ENCODE assay signal across 33 mouse cellular contexts in genomic region chr8:40152451-40152850, GRCm38 (mm10).
A peak's percentile ranks its signal among the peaks of the same experiment; 100 is the strongest.
DNase-seq lines count a peak whose midpoint lies in the region; ATAC-seq and TF ChIP-seq lines count a peak whose summit lies in the region.
"Had no signal": no experiment of that assay in that cellular context is flagged by ENCODE, and none has a peak within 500 bp of the region (broad histone marks: within the 10 kb centered on the region; RNA-seq: fewer than 3 reads in every experiment).

No protein-coding gene starts in this region.

- peak; percentile 23 for TF ChIP-seq RAD21 in CH12.LX (IDR thresholded peaks at IDR 0.05; ENCODE audit: low read depth, low read length)
- TF ChIP-seq RAD21 in MEL (IDR thresholded peaks at IDR 0.05; ENCODE audit: low read depth, low read length), result no peak

- H3K4me2 ChIP-seq in embryonic facial prominence, embryonic 11.5 days (ENCODE audit: low read depth, low read length), result no peak overlapping the region
- no peak overlapping the region for H3K4me2 ChIP-seq in kidney, postnatal 0 days (ENCODE audit: low read length)
- H3K4me2 ChIP-seq in CH12.LX (ENCODE audit: insufficient read depth, low read depth, poor library complexity, severe bottlenecking), result peak overlapping the region; percentile 29; the same call in 1 of the 2 replicates
- H3K4me2 ChIP-seq: embryonic facial prominence, embryonic 15.5 days; heart, embryonic 12.5 days; hindbrain, embryonic 13.5 days; limb, embryonic 13.5 days; liver, embryonic 11.5 days; midbrain, embryonic 12.5 days had no signal

- H3K4me3 ChIP-seq in embryonic facial prominence, embryonic 11.5 days (ENCODE audit: low read depth, low read length), result no peak overlapping the region
- no peak overlapping the region for H3K4me3 ChIP-seq in embryonic facial prominence, embryonic 10.5 days
- H3K4me3 ChIP-seq in kidney, postnatal 0 days (replicated peaks; ENCODE audit: low read depth, low read length), result no peak overlapping the region
- no peak overlapping the region for H3K4me3 ChIP-seq in CH12.LX (replicated peaks in 1 of 3; ENCODE audit: low read depth in 2 of 3, low read length in 2 of 3, poor library complexity in 1 of 3)
- H3K4me3 ChIP-seq in MEL (ENCODE audit: control insufficient read depth in 1 of 2, insufficient read depth in 1 of 2, low read depth in 2 of 2, low read length in 2 of 2), result no peak overlapping the region
- H3K4me3 ChIP-seq: embryonic facial prominence, embryonic 15.5 days; forebrain, embryonic 13.5 days; gastrocnemius, adult 2 months; heart, adult 2 months; heart, embryonic 12.5 days; hindbrain, embryonic 13.5 days; limb, embryonic 13.5 days; megakaryocyte, embryonic 14.5 days; midbrain, embryonic 12.5 days had no signal

- in situ Hi-C loops in CH12.LX (cut with MboI; ENCODE audit: low pct_ligation_motif_present, low pct_unique_long_range_greater_than_20kb, low sequenced_read_pairs), result loop anchor here (10.0 kb wide), 1 partner anchor 262 kb away; no protein-coding TSS in a partner anchor

- dilution Hi-C loops in CH12.LX (cut with MboI; ENCODE audit: extremely low pct_ligation_motif_present, extremely low pct_unique_long_range_greater_than_20kb, low sequenced_read_pairs), result no loop called here

- no peak for TF ChIP-seq POLR2A in CH12.LX (IDR thresholded peaks at IDR 0.05; ENCODE audit: low read depth, low read length)
- no peak for TF ChIP-seq POLR2A in MEL (IDR thresholded peaks at IDR 0.05; ENCODE audit: control insufficient read depth in 1 of 2, insufficient read depth in 1 of 2, low read depth in 1 of 2, low read length in 2 of 2, poor library complexity in 1 of 2)

- TF ChIP-seq CTCF in kidney, postnatal 0 days (IDR thresholded peaks at IDR 0.05; ENCODE audit: low read depth), result peak; percentile 20; the same call in 1 of the 2 replicates
- peak; percentile 9 to 59; a peak in 2 of 4 replicates for TF ChIP-seq CTCF in CH12.LX (conservative IDR thresholded peaks at IDR 0.05 in 1 of 2, IDR thresholded peaks at IDR 0.05 in 1 of 2; ENCODE audit: low read depth in 2 of 2, low read length in 2 of 2)
- TF ChIP-seq CTCF in MEL (IDR thresholded peaks at IDR 0.05 in 2 of 3, conservative IDR thresholded peaks at IDR 0.05 in 1 of 3; ENCODE audit: control insufficient read depth in 1 of 3, insufficient read depth in 1 of 3, low read depth in 2 of 3, low read length in 3 of 3, poor library complexity in 1 of 3, severe bottlenecking in 1 of 3), result peak in 1 of 3 experiments; percentile 33; a peak in 2 of 6 replicates

- ATAC-seq in embryonic facial prominence, embryonic 11.5 days (replicated peaks; ENCODE audit: insufficient number of reproducible peaks, low FRiP score, low TSS enrichment, low read depth), result no peak
- ATAC-seq in kidney, postnatal 0 days (replicated peaks; ENCODE audit: low FRiP score, low read depth), result no peak
- ATAC-seq: forebrain, embryonic 13.5 days; inflammation-experienced regulatory T-cells, adult 6 months; Patski had no signal

- H3K36me3 ChIP-seq in embryonic facial prominence, embryonic 11.5 days (replicated peaks; ENCODE audit: control insufficient read depth, insufficient read depth, low read depth, low read length), result no peaks in the 10 kb centered on the region
- H3K36me3 ChIP-seq in embryonic facial prominence, embryonic 10.5 days (replicated peaks), result no peaks in the 10 kb centered on the region
- H3K36me3 ChIP-seq in kidney, postnatal 0 days (ENCODE audit: insufficient read depth, low read length), result no peaks in the 10 kb centered on the region
- H3K36me3 ChIP-seq in CH12.LX (replicated peaks in 1 of 2; ENCODE audit: control insufficient read depth in 1 of 2, insufficient read depth in 1 of 2, low read length in 1 of 2) (no peaks in the 10 kb centered on the region), MEL (ENCODE audit: control insufficient read depth in 1 of 2, insufficient read depth in 2 of 2, low read length in 2 of 2) (no peaks in the 10 kb centered on the region)
- H3K36me3 ChIP-seq: embryonic facial prominence, embryonic 15.5 days; G1E; heart, embryonic 12.5 days; hindbrain, embryonic 13.5 days; limb, embryonic 13.5 days; midbrain, embryonic 12.5 days had no signal

- H3K9ac ChIP-seq in embryonic facial prominence, embryonic 11.5 days (replicated peaks; ENCODE audit: low read length), result no peak overlapping the region
- H3K9ac ChIP-seq in kidney, postnatal 0 days (ENCODE audit: low read depth, low read length), result no peak overlapping the region
- H3K9ac ChIP-seq in CH12.LX (ENCODE audit: insufficient read depth, low read depth) (no peak overlapping the region), MEL (ENCODE audit: control insufficient read depth, low read depth, low read length, poor library complexity, severe bottlenecking) (no peak overlapping the region)
- H3K9ac ChIP-seq: embryonic facial prominence, embryonic 15.5 days; forebrain, embryonic 13.5 days; heart, embryonic 12.5 days; hindbrain, embryonic 13.5 days; limb, embryonic 13.5 days; midbrain, embryonic 12.5 days had no signal

- no peaks in the 10 kb centered on the region for H3K9me3 ChIP-seq in embryonic facial prominence, embryonic 11.5 days (replicated peaks; ENCODE audit: control insufficient read depth, low read length)
- no peaks in the 10 kb centered on the region for H3K9me3 ChIP-seq in embryonic facial prominence, embryonic 10.5 days
- no peaks in the 10 kb centered on the region for H3K9me3 ChIP-seq in kidney, postnatal 0 days (replicated peaks; ENCODE audit: low read length)
- no peaks in the 10 kb centered on the region for H3K9me3 ChIP-seq in CH12.LX (replicated peaks; ENCODE audit: low read length)
- H3K9me3 ChIP-seq in MEL (replicated peaks; ENCODE audit: insufficient read depth, low read length), result no peaks in the 10 kb centered on the region
- H3K9me3 ChIP-seq: embryonic facial prominence, embryonic 15.5 days; forebrain, embryonic 13.5 days; G1E; heart, embryonic 12.5 days; hindbrain, embryonic 13.5 days; limb, embryonic 13.5 days; megakaryocyte, embryonic 14.5 days; midbrain, embryonic 12.5 days had no signal

- H3K27ac ChIP-seq in embryonic facial prominence, embryonic 11.5 days (replicated peaks; ENCODE audit: low read depth, low read length), result no peak overlapping the region
- no peak overlapping the region for H3K27ac ChIP-seq in embryonic facial prominence, embryonic 10.5 days (replicated peaks)
- no peak overlapping the region for H3K27ac ChIP-seq in kidney, postnatal 0 days
- H3K27ac ChIP-seq in CH12.LX (ENCODE audit: insufficient read depth, low read depth) (no peak overlapping the region), MEL (ENCODE audit: control insufficient read depth, low read depth, low read length) (no peak overlapping the region)
- H3K27ac ChIP-seq: embryonic facial prominence, embryonic 15.5 days; forebrain, embryonic 13.5 days; gastrocnemius, adult 2 months; heart, adult 2 months; hindbrain, embryonic 13.5 days; limb, embryonic 13.5 days; midbrain, embryonic 12.5 days had no signal

- TF ChIP-seq EP300 in CH12.LX (IDR thresholded peaks at IDR 0.05; ENCODE audit: low read length) (no peak), MEL (IDR thresholded peaks at IDR 0.05; ENCODE audit: low read depth in 1 of 2, low read length in 2 of 2) (no peak)

- no peaks in the 10 kb centered on the region for H3K27me3 ChIP-seq in embryonic facial prominence, embryonic 11.5 days (ENCODE audit: control insufficient read depth, insufficient read depth, low read length)
- 0 out of 2 replicates have a peak, but pooled peaks cover 3% of the 10 kb centered on the region for H3K27me3 ChIP-seq in embryonic facial prominence, embryonic 10.5 days (replicated peaks; ENCODE audit: low read depth, poor library complexity, severe bottlenecking)
- no peaks in the 10 kb centered on the region for H3K27me3 ChIP-seq in kidney, postnatal 0 days (ENCODE audit: insufficient read depth, low read length)
- no peaks in the 10 kb centered on the region for H3K27me3 ChIP-seq in CH12.LX (replicated peaks)
- no peaks in the 10 kb centered on the region for H3K27me3 ChIP-seq in MEL (ENCODE audit: control insufficient read depth in 1 of 2, insufficient read depth in 2 of 2, low read length in 2 of 2)
- H3K27me3 ChIP-seq: embryonic facial prominence, embryonic 15.5 days; forebrain, embryonic 13.5 days; heart, embryonic 12.5 days; hindbrain, embryonic 13.5 days; limb, embryonic 13.5 days; megakaryocyte, embryonic 14.5 days; midbrain, embryonic 12.5 days had no signal

- no peaks in the 10 kb centered on the region for H3K4me1 ChIP-seq in embryonic facial prominence, embryonic 11.5 days (ENCODE audit: control insufficient read depth, insufficient read depth, low read length)
- H3K4me1 ChIP-seq in embryonic facial prominence, embryonic 10.5 days, result peaks cover 7% of the 10 kb centered on the region; the same call in 1 of the 2 replicates
- no peaks in the 10 kb centered on the region for H3K4me1 ChIP-seq in kidney, postnatal 0 days (replicated peaks; ENCODE audit: insufficient read depth, low read length)
- H3K4me1 ChIP-seq in CH12.LX (ENCODE audit: control insufficient read depth in 1 of 2, insufficient read depth in 2 of 2) (peaks cover 3 to 14% of the 10 kb centered on the region in 2 experiments; a peak in 3 of 4 replicates), MEL (ENCODE audit: control insufficient read depth in 1 of 2, insufficient read depth in 2 of 2, low read length in 2 of 2) (no peaks in the 10 kb centered on the region)
- H3K4me1 ChIP-seq: embryonic facial prominence, embryonic 15.5 days; limb, embryonic 13.5 days had no signal

- H3K79me2 ChIP-seq in CH12.LX (replicated peaks; ENCODE audit: control insufficient read depth, extremely low read depth, insufficient read depth, poor library complexity, severe bottlenecking) (no peaks in the 10 kb centered on the region), MEL (ENCODE audit: control insufficient read depth, insufficient read depth, low read length, poor library complexity) (no peaks in the 10 kb centered on the region)

- 62% methylated on average over 2 of the region's 2 CpGs for WGBS in embryonic facial prominence, embryonic 11.5 days
- WGBS in embryonic facial prominence, embryonic 10.5 days, result 52% methylated on average over 2 of the region's 2 CpGs
- WGBS in kidney, postnatal 0 days, result 65% methylated on average over 2 of the region's 2 CpGs

- DNase-seq in embryonic facial prominence, embryonic 11.5 days (ENCODE audit: low spot score), result peak; percentile 4
- DNase-seq in embryonic facial prominence, embryonic 10.5 days (ENCODE audit: low spot score), result no peak
- no peak for DNase-seq in kidney, postnatal 0 days (ENCODE audit: low spot score)
- DNase-seq in kidney, adult 9 months, result no peak
- DNase-seq in CH12.LX (ENCODE audit: extremely low read depth) (peak; percentile 24), MEL (ENCODE audit: low read depth, low spot score) (no peak)
- no peak for DNase-seq in right cerebral cortex, postnatal 36 days (ENCODE audit: low spot score in 2 of 2)
- DNase-seq in adrenal gland, adult 18-20 months (ENCODE audit: low spot score in 2 of 2), result no peak
- DNase-seq: adrenal gland, adult 2 months; adrenal gland, postnatal 36 days; cerebellum, adult 18-20 months; cerebellum, postnatal 14 days; gastrocnemius, adult 2 months; heart, adult 2 months; heart, postnatal 4 days; kidney, adult 2 months; kidney, postnatal 10 days; lung, postnatal 4 days; right cerebral cortex, postnatal 25 days; spleen, adult 18-20 months; thymus, adult 18-20 months; thymus, postnatal 25 days had no signal

TF ChIP-seq in CH12.LX, 34 proteins besides CTCF, POLR2A, EP300 and RAD21 (continues in another document):
- TF ChIP-seq ZNF384 (IDR thresholded peaks at IDR 0.05; ENCODE audit: low read depth, low read length), result no peak

Comparison
In these comparisons a context has a peak if more than half of its experiments do, and no peak if none do; other contexts are left out.
1. DNase-seq: peak in embryonic facial prominence, embryonic 11.5 days (single experiment) and CH12.LX (single experiment); none in embryonic facial prominence, embryonic 10.5 days (single experiment), kidney, postnatal 0 days (single experiment), kidney, adult 9 months (single experiment), MEL (single experiment), right cerebral cortex, postnatal 36 days (0 of 2) and adrenal gland, adult 18-20 months (0 of 2).